Mouse (Mus musculus): ENCODE measurements at regions not wholly inside any gene's neighbourhood (a gene's known extent, or its start where the extent isn't known, plus 50 kb on each side); places are given as distances from the start of the nearest gene placed in this dataset.

GRCm38 (mm10) chr16:25584337-25585069 is 99.1 kb upstream of the Trp63 start:
- TF ChIP-seq CTCF (IDR thresholded peaks at IDR 0.05; ENCODE audit: extremely low read depth, insufficient read length, insufficient replicate concordance, low read depth, low read length) (no peak), POLR2A (IDR thresholded peaks at IDR 0.05; ENCODE audit: low read depth, low read length) (no peak)
- peaks cover 5% of the 10 kb centered on the region; the same call in 1 of the 2 replicates for H3K4me1 ChIP-seq (ENCODE audit: control insufficient read depth, insufficient read depth, insufficient read length, low read length)
- H3K27ac ChIP-seq (ENCODE audit: insufficient read depth, low read depth, low read length): no peak overlapping the region
- 21% methylated on average over 14 of the region's 14 CpGs for WGBS
- H3K27me3 ChIP-seq (ENCODE audit: control insufficient read depth, insufficient read depth, low read length): no peaks in the 10 kb centered on the region
- no peaks in the 10 kb centered on the region for H3K36me3 ChIP-seq (ENCODE audit: control insufficient read depth, insufficient read depth, low read length)
- peak overlapping the region; percentile 41; the same call in 1 of the 2 replicates for H3K4me3 ChIP-seq (ENCODE audit: low read depth, low read length)

- Histone ChIP-seq H3K4me1 (ENCODE audit: control insufficient read depth, insufficient read depth, insufficient read length, low read length) (peaks cover 5% of the 10 kb centered on the region; the same call in 1 of the 2 replicates), H3K36me3 (ENCODE audit: control insufficient read depth, insufficient read depth, low read length) (no peaks in the 10 kb centered on the region), H3K27me3 (ENCODE audit: control insufficient read depth, insufficient read depth, low read length) (no peaks in the 10 kb centered on the region), H3K27ac (ENCODE audit: insufficient read depth, low read depth, low read length) (no peak overlapping the region), H3K4me3 (ENCODE audit: low read depth, low read length) (peak overlapping the region; percentile 41)
- TF ChIP-seq CTCF (IDR thresholded peaks at IDR 0.05; ENCODE audit: extremely low read depth, insufficient read length, insufficient replicate concordance, low read depth, low read length): no peak
- no peak for TF ChIP-seq POLR2A (IDR thresholded peaks at IDR 0.05; ENCODE audit: low read depth, low read length)
- WGBS: 32% methylated on average over 7 of the region's 7 CpGs
Measured at GRCm38 (mm10) chr16:25585070-25585454, 98.5 kb upstream of the Trp63 start.

DNA sequence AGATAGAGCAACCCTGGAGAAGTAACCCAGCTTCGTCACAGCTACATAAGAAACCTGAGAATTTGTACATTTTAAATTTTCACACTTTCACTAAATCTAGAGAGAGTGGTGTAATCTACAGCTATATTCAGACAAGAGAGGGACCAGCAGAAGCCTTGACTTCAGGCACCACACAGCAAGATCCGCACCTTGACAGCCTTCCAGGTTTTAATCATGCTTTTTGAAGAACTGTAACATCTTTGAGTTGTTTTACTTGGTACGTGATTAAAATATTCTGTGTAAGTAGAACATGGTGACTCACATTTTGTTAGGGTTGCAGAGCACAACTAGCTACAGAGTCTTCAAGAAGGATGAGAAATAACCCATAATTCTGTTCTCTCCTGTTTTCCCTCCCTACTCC is 97.6 kb upstream of the Trp63 start:
- Histone ChIP-seq H3K27ac (ENCODE audit: insufficient read depth, low read depth, low read length) (no peak overlapping the region), H3K4me1 (ENCODE audit: control insufficient read depth, insufficient read depth, insufficient read length, low read length) (peaks cover 5% of the 10 kb centered on the region; the same call in 1 of the 2 replicates), H3K27me3 (ENCODE audit: control insufficient read depth, insufficient read depth, low read length) (no peaks in the 10 kb centered on the region), H3K36me3 (ENCODE audit: control insufficient read depth, insufficient read depth, low read length) (no peaks in the 10 kb centered on the region), H3K4me3 (ENCODE audit: low read depth, low read length) (no peak overlapping the region)
- 89% methylated on average over 3 of the region's 3 CpGs for WGBS
- TF ChIP-seq CTCF (IDR thresholded peaks at IDR 0.05; ENCODE audit: extremely low read depth, insufficient read length, insufficient replicate concordance, low read depth, low read length): no peak
- TF ChIP-seq POLR2A (IDR thresholded peaks at IDR 0.05; ENCODE audit: low read depth, low read length): no peak

GRCm38 (mm10) chr16:25587879-25588347 is 95.7 kb upstream of the Trp63 start:
- Histone ChIP-seq H3K4me1 (ENCODE audit: control insufficient read depth, insufficient read depth, insufficient read length, low read length) (peaks cover 5% of the 10 kb centered on the region; the same call in 1 of the 2 replicates), H3K27ac (ENCODE audit: insufficient read depth, low read depth, low read length) (no peak overlapping the region), H3K4me3 (ENCODE audit: low read depth, low read length) (no peak overlapping the region), H3K27me3 (ENCODE audit: control insufficient read depth, insufficient read depth, low read length) (no peaks in the 10 kb centered on the region), H3K36me3 (ENCODE audit: control insufficient read depth, insufficient read depth, low read length) (no peaks in the 10 kb centered on the region)
- 84% methylated on average over 10 of the region's 10 CpGs for WGBS
- TF ChIP-seq POLR2A (IDR thresholded peaks at IDR 0.05; ENCODE audit: low read depth, low read length) (no peak), CTCF (IDR thresholded peaks at IDR 0.05; ENCODE audit: extremely low read depth, insufficient read length, insufficient replicate concordance, low read depth, low read length) (no peak)

DNA sequence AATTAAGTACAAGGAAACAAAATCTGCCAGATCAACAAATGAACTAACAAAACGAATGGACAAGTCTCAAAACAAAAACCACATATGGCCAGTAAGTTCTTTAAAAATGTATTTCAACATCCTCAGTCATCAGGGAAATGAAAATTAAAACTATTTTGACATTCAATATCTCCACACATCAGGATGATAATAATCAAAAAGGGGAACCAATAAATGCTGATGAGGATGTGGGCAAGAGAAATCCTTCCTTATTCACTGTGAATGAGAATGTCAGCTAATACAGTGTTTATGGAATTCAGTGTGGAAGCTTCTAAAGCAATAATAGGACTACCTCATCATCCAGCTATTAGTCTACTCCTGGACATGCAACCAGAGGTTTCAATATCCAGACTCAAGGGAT is 86.1 kb upstream of the Trp63 start:
- 71% methylated on average over 1 of the region's 1 CpGs for WGBS
- Histone ChIP-seq H3K4me1 (ENCODE audit: control insufficient read depth, insufficient read depth, insufficient read length, low read length) (no peaks in the 10 kb centered on the region), H3K36me3 (ENCODE audit: control insufficient read depth, insufficient read depth, low read length) (no peaks in the 10 kb centered on the region), H3K27ac (ENCODE audit: insufficient read depth, low read depth, low read length) (no peak overlapping the region), H3K4me3 (ENCODE audit: low read depth, low read length) (no peak overlapping the region), H3K27me3 (ENCODE audit: control insufficient read depth, insufficient read depth, low read length) (no peaks in the 10 kb centered on the region)
- no peak for TF ChIP-seq CTCF (IDR thresholded peaks at IDR 0.05; ENCODE audit: extremely low read depth, insufficient read length, insufficient replicate concordance, low read depth, low read length)
- no peak for TF ChIP-seq POLR2A (IDR thresholded peaks at IDR 0.05; ENCODE audit: low read depth, low read length)

- no peak for TF ChIP-seq CTCF (IDR thresholded peaks at IDR 0.05; ENCODE audit: extremely low read depth, insufficient read length, insufficient replicate concordance, low read depth, low read length)
- TF ChIP-seq POLR2A (IDR thresholded peaks at IDR 0.05; ENCODE audit: low read depth, low read length): no peak
- no peak overlapping the region for H3K4me3 ChIP-seq (ENCODE audit: low read depth, low read length)
Measured at GRCm38 (mm10) chr16:25603121-25603520, 80.4 kb upstream of the Trp63 start.

GRCm38 (mm10) chr16:25615229-25615628 is 68.3 kb upstream of the Trp63 start:
- Histone ChIP-seq H3K27me3 (ENCODE audit: control insufficient read depth, insufficient read depth, low read length) (no peaks in the 10 kb centered on the region), H3K27ac (ENCODE audit: insufficient read depth, low read depth, low read length) (no peak overlapping the region), H3K36me3 (ENCODE audit: control insufficient read depth, insufficient read depth, low read length) (no peaks in the 10 kb centered on the region), H3K4me1 (ENCODE audit: control insufficient read depth, insufficient read depth, insufficient read length, low read length) (no peaks in the 10 kb centered on the region), H3K4me3 (ENCODE audit: low read depth, low read length) (no peak overlapping the region)
- TF ChIP-seq CTCF (IDR thresholded peaks at IDR 0.05; ENCODE audit: extremely low read depth, insufficient read length, insufficient replicate concordance, low read depth, low read length) (no peak), POLR2A (IDR thresholded peaks at IDR 0.05; ENCODE audit: low read depth, low read length) (no peak)
- WGBS: 79% methylated on average over 4 of the region's 4 CpGs

More at GRCm38 (mm10) chr16:25603121-25603520, 80.4 kb upstream of the Trp63 start:
- Histone ChIP-seq H3K4me1 (ENCODE audit: control insufficient read depth, insufficient read depth, insufficient read length, low read length) (no peaks in the 10 kb centered on the region), H3K36me3 (ENCODE audit: control insufficient read depth, insufficient read depth, low read length) (no peaks in the 10 kb centered on the region), H3K27me3 (ENCODE audit: control insufficient read depth, insufficient read depth, low read length) (no peaks in the 10 kb centered on the region), H3K27ac (ENCODE audit: insufficient read depth, low read depth, low read length) (no peak overlapping the region)
- 83% methylated on average over 2 of the region's 2 CpGs for WGBS
